Mouse (Mus musculus): Measurements from ENCODE around the gene Mdm2. TPM values are rescaled to one million over a fixed set of nuclear protein-coding genes. Genes with fewer than 3 reads are reported as not detected.
"Not testable (repeated sequence)": the region's sequence is repeated elsewhere in the genome, so short reads cannot be mapped to it uniquely, and the experiment has no call there.

Gene Mdm2
- total RNA-seq, 2 experiments from 2014 or later: 43.0 to 47.9 TPM

- ATAC-seq (replicated peaks; ENCODE audit: poor library complexity, severe bottlenecking): not testable (repeated sequence)
Measured at GRCm38 (mm10) chr10:117734104-117734852, 23.7 kb upstream of the Mdm2 start.

DNA sequence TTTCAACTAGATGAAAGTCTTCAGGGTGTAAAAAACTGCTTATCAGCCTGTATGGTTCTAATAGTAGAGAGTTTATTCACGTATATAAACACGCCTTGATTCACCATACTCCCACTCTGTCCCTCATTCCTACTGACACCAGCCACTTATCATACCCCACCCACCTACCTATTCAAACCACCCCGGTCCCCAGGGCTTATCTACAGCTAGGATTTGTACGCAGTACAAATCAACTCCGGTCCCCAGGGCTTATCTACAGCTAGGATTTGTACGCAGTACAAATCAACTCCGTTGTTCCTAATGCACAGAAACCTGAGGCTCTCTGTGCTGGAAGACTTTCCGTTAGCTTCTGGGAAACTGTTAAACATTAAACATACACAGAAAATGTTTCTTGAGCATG is 23.1 kb upstream of the Mdm2 start:
- ATAC-seq (replicated peaks; ENCODE audit: poor library complexity, severe bottlenecking): not testable (repeated sequence)

DNA sequence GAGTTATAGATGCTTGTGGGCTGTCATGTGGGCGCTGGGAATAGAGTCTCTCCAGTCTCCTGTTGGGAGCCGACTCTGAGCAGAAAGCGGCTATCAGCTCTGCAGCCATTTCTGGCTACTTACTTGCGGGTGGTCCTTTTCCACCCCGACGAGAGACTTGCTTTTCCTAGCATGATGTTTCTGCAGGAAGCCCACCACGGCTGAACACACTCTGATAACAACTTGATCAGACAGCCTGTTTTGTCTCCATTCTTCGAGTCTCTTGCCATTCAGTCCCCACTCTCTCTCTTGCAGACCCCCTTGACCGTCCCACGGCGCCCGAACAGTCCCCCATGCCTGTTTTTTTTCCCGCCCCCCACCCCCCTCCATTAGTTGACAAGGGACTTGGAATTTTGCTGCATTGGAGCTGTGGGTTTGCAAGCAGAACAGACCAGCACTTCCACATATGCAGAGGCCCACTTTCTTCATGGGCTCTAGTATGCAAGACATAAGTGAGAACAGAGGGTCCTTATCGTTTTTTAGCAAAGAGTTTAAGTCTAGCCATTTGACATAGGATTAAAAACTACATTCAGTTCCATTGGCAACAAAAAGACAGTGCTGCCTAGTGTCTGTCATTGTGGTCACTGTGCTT is 22.5 kb upstream of the Mdm2 start:
- no peak for ATAC-seq (replicated peaks; ENCODE audit: poor library complexity, severe bottlenecking)

DNA sequence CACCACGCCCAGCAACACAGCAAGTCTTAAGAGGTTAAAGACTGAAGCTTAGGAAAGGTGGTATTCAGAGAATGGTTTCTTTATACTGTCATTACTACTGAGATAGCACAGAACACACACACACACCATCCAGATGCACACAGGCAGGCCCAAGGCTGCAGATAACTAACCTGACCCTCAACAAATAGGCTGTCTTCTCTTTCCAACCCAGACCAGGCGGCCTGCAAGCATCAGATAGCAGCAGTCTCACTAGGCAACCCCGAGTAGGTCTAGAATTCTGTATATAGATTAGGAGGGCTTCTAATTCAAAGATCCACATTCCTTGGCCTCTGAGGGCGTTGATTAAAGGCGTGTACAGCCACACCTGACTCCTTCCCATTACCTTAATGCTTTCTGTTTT is 21.6 kb upstream of the Mdm2 start:
- ATAC-seq (replicated peaks; ENCODE audit: poor library complexity, severe bottlenecking): no peak

- ATAC-seq (replicated peaks; ENCODE audit: poor library complexity, severe bottlenecking): peak; percentile 78
Measured at GRCm38 (mm10) chr10:117731244-117732101, 20.9 kb upstream of the Mdm2 start.

DNA sequence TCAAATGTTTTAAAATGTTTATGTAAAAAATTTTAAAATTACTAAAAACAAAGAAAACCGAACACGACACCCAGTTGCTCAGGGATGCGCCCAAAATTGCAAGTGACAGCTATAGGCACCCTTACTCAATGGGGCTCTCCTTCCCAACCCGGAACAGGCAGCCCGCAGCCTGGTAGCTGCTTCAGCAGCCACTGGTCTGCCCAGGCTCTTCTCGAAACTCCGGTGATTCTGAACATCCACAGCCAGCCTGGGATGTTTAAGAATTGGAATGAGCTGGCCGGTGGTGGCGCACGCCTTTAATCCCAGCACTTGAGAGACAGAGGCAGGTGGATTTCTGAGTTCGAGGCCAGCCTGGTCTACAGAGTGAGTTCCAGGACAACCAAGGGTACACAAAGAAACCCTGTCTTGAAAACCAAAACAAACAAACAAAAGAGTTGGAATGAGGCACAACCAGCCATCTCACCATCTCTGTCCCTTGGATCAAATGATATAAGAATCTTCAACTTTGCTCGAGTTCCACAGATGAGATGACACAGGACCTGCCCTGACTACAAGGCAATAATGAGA is 20.2 kb upstream of the Mdm2 start:
- no peak for ATAC-seq (replicated peaks; ENCODE audit: poor library complexity, severe bottlenecking)

GRCm38 (mm10) chr10:117730140-117730539 is 19.6 kb upstream of the Mdm2 start:
- no peak for ATAC-seq (replicated peaks; ENCODE audit: poor library complexity, severe bottlenecking)

DNA sequence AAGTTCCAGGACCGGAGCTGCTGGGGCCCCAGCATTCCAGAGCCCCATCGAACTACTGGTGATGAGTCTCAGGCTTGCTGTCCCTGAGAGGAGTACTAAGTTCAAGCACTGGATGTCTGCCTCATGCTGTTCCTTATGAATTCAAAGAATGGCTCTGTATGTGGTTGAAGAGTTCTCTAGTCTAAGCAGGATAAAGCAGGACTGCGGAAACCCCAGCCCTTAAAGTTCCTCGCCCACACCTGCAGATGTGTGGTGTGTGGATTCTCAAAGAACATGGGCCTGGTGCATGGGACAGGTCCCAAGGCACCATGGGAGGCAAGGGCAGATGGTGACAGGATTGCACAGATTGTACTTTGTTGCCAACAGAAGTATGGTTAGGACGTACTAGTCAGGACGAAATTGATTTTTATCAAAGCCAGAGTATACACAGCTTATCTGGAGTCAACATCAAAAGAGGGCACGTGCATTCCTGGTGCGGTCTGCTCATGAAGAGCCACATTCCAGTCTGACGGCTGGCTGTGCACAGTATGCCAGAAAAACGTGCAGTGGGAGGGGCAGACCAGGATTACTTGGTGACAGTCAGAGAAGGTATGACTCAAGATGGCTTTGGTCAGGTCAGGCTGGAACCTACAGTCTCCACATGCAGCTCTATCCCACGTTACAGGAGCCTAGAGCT is 18.7 kb upstream of the Mdm2 start:
- no peak for ATAC-seq (replicated peaks; ENCODE audit: poor library complexity, severe bottlenecking)

DNA sequence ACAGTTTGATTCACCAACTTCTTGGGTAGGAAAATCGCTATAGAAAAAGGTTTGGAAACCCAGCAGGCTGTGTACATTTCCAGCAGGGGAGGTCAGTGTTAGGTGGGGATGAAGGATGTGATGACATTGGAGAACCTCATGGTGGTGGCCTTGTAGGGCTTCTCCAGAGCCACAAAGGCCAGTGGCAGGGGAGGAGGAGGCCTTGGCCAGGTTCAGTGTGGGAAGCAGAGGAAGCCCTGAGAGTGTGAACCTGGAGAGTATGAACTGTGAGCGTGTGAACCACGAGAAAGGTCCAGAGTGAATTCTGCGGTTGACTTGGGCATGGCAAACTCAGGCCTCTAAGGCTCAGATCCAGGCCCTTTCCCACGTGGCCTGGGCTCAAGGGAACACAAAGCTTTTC is 18.0 kb upstream of the Mdm2 start:
- no peak for ATAC-seq (replicated peaks; ENCODE audit: poor library complexity, severe bottlenecking)

- ATAC-seq (replicated peaks; ENCODE audit: poor library complexity, severe bottlenecking): no peak
Measured at GRCm38 (mm10) chr10:117727518-117728110, 17.1 kb upstream of the Mdm2 start.

- no peak for ATAC-seq (replicated peaks; ENCODE audit: poor library complexity, severe bottlenecking)
Measured at GRCm38 (mm10) chr10:117726888-117727385, 16.4 kb upstream of the Mdm2 start.

DNA sequence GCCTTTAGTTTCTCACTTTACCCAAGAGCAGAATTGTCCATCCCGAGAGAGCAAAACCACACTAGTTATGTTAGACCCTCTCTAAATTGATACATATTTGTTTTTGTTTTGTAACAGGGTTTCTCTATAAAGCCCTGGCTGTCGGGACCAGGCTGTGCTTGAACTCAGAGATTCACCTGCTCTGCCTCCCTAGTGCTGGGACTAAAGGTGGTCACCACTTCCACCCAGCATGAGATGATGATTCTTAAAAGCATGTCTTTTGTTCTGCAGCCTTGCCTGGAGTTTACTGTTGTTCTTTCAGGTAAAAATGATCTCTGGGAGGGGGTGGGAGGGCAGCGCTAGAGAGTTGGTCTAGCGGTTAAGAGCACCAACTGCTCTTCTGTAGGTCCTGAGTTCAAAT is 15.8 kb upstream of the Mdm2 start:
- ATAC-seq (replicated peaks; ENCODE audit: poor library complexity, severe bottlenecking): no peak

GRCm38 (mm10) chr10:117725671-117726070 is 15.1 kb upstream of the Mdm2 start:
- no peak for ATAC-seq (replicated peaks; ENCODE audit: poor library complexity, severe bottlenecking)

GRCm38 (mm10) chr10:117724804-117725361 is 14.3 kb upstream of the Mdm2 start:
- no peak for ATAC-seq (replicated peaks; ENCODE audit: poor library complexity, severe bottlenecking)

- ATAC-seq (replicated peaks; ENCODE audit: poor library complexity, severe bottlenecking): peak; percentile 38; the same call in 1 of the 2 replicates
Measured at GRCm38 (mm10) chr10:117724136-117724718, 13.7 kb upstream of the Mdm2 start.

- no peak for ATAC-seq (replicated peaks; ENCODE audit: poor library complexity, severe bottlenecking)
Measured at GRCm38 (mm10) chr10:117718161-117719119, 7.9 kb upstream of the Mdm2 start.

DNA sequence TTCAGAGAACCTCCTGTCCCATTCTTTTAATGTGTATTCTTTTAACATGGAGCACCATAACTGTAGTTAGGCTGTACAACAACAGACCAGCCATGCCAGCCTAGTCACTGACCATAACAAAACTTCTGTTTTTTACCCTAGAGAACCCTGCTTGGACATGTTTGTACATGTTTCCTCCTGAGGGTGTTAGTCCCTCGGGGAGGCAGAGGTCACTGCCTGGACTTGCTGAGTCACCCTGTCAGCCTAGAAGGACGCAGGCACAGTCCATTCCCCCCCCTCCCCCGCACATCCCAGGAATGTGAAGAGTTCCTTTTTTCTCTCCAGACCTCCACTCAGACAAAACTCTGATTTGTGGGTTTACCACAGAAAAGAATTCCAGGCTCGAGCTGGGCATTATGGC is 7.0 kb upstream of the Mdm2 start:
- ATAC-seq (replicated peaks; ENCODE audit: poor library complexity, severe bottlenecking): peak; percentile 58

GRCm38 (mm10) chr10:117716686-117717085 is 6.1 kb upstream of the Mdm2 start:
- no peak for ATAC-seq (replicated peaks; ENCODE audit: poor library complexity, severe bottlenecking)

Data from granulocyte monocyte progenitor cell, adult 5-6 weeks (primary cell).